Mouse (Mus musculus): ENCODE results near the gene Stil.

The Stil gene

GRCm38 (mm10) chr4:115079821-115080349 lies 79.9 kb downstream of the Stil start:
- in situ Hi-C loops (cut with MseI, MboI) = no loop called here

- in situ Hi-C loops (cut with MseI, MboI) = no loop called here
Observed at GRCm38 (mm10) chr4:115083031-115083430, 83.1 kb downstream of the Stil start.

DNA sequence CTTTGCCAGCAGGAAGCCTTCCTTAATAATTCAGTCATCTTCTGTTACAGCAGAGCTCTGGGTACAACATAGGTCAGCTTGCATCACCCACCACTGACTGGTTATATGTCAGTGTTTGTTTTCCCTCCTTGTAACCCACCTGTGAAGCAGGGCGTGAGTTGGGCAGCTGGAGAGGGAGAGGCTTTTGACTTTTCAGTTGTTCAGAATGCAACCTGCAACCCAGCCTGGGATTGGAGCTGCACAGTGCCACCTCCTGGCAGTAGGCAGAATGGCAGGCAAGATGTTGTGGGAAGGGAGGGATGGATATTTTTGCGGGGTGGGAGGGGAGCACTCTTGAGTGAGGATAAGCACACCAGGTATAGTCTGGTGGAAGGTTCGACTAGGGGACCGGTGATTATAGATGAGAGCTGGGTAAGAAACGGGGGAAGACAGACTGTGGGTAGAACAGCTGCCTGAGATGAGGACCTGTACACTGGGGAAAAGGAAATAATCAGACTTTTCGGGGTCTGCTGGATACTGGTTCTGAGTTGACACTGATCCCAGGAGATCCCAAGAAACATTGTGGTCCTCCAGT lies 85.7 kb downstream of the Stil start:
- in situ Hi-C loops (cut with MseI, MboI) = no loop called here

GRCm38 (mm10) chr4:115086257-115086656 lies 86.3 kb downstream of the Stil start:
- in situ Hi-C loops (cut with MseI, MboI) = no loop called here

DNA sequence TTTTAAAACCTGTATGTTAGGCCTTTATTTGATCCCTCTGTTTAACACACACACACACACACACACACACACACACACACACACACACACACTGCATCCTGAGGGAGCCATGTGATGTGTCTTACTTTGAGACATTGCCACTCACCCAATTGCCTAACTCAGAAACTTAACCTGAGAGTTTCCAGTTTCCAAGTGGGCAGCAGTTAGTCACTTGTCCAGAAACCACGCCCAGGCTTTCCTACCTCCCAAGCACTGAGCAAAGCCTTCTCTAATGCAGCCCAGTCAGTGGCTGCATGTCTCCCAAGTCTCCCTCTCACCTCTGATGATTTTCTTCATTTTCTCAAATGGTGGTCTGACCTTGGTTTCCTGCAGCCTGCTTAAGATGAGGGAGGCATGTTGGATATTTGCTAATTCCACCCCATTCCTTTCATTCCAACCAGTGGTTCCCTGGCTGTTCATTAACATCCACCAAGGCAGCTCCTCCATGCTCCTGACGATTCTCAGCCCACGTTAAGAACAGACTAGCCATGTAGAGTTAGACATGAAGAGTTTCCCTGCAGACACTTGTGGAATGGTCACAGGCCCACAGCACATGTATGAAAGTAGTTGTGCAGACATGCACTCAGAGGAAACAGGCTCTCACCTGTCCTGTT lies 86.9 kb downstream of the Stil start:
- in situ Hi-C loops (cut with MseI, MboI) = no loop called here

DNA sequence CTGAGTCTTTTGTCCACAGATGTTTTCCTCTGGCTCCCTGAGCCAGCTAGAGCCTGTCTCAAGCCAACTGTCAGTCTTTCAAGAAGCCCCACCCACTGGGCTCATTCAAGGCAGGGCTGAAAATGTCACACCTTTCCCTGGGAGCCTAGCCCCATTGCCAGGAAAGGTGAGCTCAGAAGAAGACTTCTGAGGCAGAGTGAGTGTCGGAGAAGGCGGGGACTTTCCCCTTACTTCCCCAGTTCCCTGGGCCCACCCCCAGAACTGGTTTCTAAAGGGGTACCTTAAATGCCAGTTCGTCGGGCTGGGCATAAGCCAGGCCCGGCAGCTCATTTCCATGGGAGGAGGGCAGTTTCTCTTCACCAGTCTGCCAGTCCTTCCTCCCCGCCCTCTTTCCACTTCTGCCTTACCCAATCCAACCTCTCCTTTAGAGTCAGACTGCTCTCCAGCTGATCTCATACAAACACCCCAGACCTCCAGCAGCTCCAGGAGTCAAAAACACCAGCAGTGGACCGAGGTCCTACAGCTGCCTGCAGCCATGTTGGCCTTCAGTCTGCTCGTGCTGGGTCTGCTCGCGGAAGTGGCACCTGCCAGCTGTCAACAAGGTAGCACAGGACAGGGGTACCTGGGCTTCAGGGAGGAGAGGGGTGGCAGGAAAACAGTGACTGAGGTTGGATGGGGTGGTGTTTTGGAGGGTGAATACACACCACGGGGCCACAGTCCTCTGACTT lies 88.8 kb downstream of the Stil start, which contains the start of gene Pdzk1ip1:
TSS of gene Pdzk1ip1 (plus strand) at position 98 of the 728 bp plus-strand sequence.
- in situ Hi-C loops (cut with MseI, MboI) = no loop called here

- in situ Hi-C loops (cut with MseI, MboI) = no loop called here
Observed at GRCm38 (mm10) chr4:115090592-115090991, 90.6 kb downstream of the Stil start.

GRCm38 (mm10) chr4:115091806-115092205 lies 91.8 kb downstream of the Stil start:
- in situ Hi-C loops (cut with MseI, MboI) = no loop called here
